Mouse (Mus musculus) liver, embryonic 14.5 days (tissue): Measurements from ENCODE around the gene Gm49361. TPM values are rescaled to one million over a fixed set of nuclear protein-coding genes. Genes with fewer than 3 reads are reported as not detected.

ENCODE experiments used
- ATAC-seq: fragments of 200-750 bp; cut with Nextera tagmentation; 2 replicates; pipeline ENCODE4 v1.8.0; 2017; ENCODE audit warnings: moderate number of reproducible peaks, mild to moderate bottlenecking, moderate library complexity; ENCODE audit not compliant: insufficient read depth
- DNase-seq, 3 experiments: peaks; one replicate each; pipeline ENCODE4 v3.0.0-alpha.2; 2012 to 2013; ENCODE audit warnings: low read depth in 3 of 3, low spot score in 3 of 3
- H3K27ac ChIP-seq: fragments of 300-500 bp; sonication (generic); 2 replicates; pipeline ENCODE4 v1.5.1; 2014; ENCODE audit warnings: moderate library complexity, mild to moderate bottlenecking, control low read depth, inconsistent platforms
- H3K27me3 ChIP-seq: fragments of 300-500 bp; sonication (generic); 2 replicates; pipeline ENCODE4 v1.6.1; 2014; ENCODE audit warnings: mild to moderate bottlenecking, low read length, moderate library complexity; ENCODE audit not compliant: control insufficient read depth, insufficient read depth
- H3K36me3 ChIP-seq: fragments of 300-500 bp; sonication (generic); replicated peaks from 2 replicates; pipeline ENCODE4 v1.6.1; 2014; ENCODE audit warnings: low read depth; ENCODE audit not compliant: control insufficient read depth, insufficient read depth
- H3K4me1 ChIP-seq, 2 experiments: fragments of 200-500 bp in 1 of 2; fragments of 300-500 bp in 1 of 2; sonication (generic) in 1 of 2; replicated peaks; 2 replicates each; pipeline ENCODE4 v1.6.1; 2012 to 2014; ENCODE audit warnings: antibody characterized with exemption in 1 of 2, inconsistent platforms in 1 of 2, low read length in 1 of 2; ENCODE audit not compliant: control insufficient read depth in 2 of 2, insufficient read depth in 2 of 2
- H3K4me2 ChIP-seq: fragments of 300-500 bp; sonication (generic); 2 replicates; pipeline ENCODE4 v1.6.1; 2014; ENCODE audit warnings: low read depth, mild to moderate bottlenecking, control low read depth, moderate library complexity
- H3K4me3 ChIP-seq, 2 experiments: fragments of 200-500 bp in 1 of 2; fragments of 300-500 bp in 1 of 2; sonication (generic) in 1 of 2; 2 replicates each; pipeline ENCODE4 v1.5.1; 2012 to 2014; ENCODE audit warnings: low read depth in 2 of 2, low read length in 2 of 2, mild to moderate bottlenecking in 2 of 2, control low read depth in 1 of 2, inconsistent platforms in 1 of 2, moderate library complexity in 1 of 2; ENCODE audit not compliant: insufficient read depth in 1 of 2
- H3K9ac ChIP-seq: fragments of 300-500 bp; sonication (generic); replicated peaks from 2 replicates; pipeline ENCODE4 v1.6.1; 2014; ENCODE audit warnings: mild to moderate bottlenecking, control low read depth, moderate library complexity
- H3K9me3 ChIP-seq: fragments of 300-500 bp; sonication (generic); 2 replicates; pipeline ENCODE4 v1.6.1; 2016; ENCODE audit warnings: low read length, mixed read lengths; ENCODE audit not compliant: control insufficient read depth
- CTCF ChIP-seq: IDR thresholded peaks from 2 replicates; pipeline ENCODE4 v1.5.1; 2016; ENCODE audit warnings: antibody characterized with exemption, low read depth, control low read depth
- EP300 ChIP-seq: IDR thresholded peaks from 2 replicates; pipeline ENCODE4 v1.6.1; 2016; ENCODE audit warnings: antibody characterized with exemption, low read depth
- WGBS: fragments of 180-500 bp; shearing (Covaris S2); extraction: QIAGEN DNeasy Blood & Tissue Kit; methylation state at CpG from one replicate; pipeline ENCODE4 v1.1.7; 2014; ENCODE audit not compliant: insufficient replicate concordance; 5-methylcytosine and 5-hydroxymethylcytosine counted together
- polyA plus RNA-seq, 2 experiments: library from polyadenylated mRNA; depleted of rRNA in 1 of 2; stranded (reverse) in 1 of 2; unstranded in 1 of 2; fragments of >200 nt; fragmentation: Nextera tagmentation in 1 of 2; extraction: Ambion mirVana in 1 of 2; gene quantifications; 2 replicates each; pipeline versions ENCODE4 v1.2.1 to v1.2.3; 2012 to 2014

Gm49361 gene
- polyA plus RNA-seq, 2 experiments, result not detected

GRCm38 (mm10) chr14:57701915-57702477 is 43.9 kb downstream of the Gm49361 start:
- H3K9me3 ChIP-seq, result no peaks in the 10 kb centered on the region
- ATAC-seq (no peak), DNase-seq (no peak)
- no peak overlapping the region for H3K27ac ChIP-seq
- no peaks in the 10 kb centered on the region for H3K36me3 ChIP-seq
- TF ChIP-seq EP300, result no peak
- no peak for TF ChIP-seq CTCF
- H3K9ac ChIP-seq, result no peak overlapping the region
- H3K4me3 ChIP-seq, result no peak overlapping the region
- 67% methylated on average over 12 of the region's 12 CpGs for WGBS
- no peak overlapping the region for H3K4me2 ChIP-seq
- no peaks in the 10 kb centered on the region; a peak in 2 of 4 replicates for H3K4me1 ChIP-seq
- no peaks in the 10 kb centered on the region for H3K27me3 ChIP-seq

- Histone ChIP-seq H3K4me1 (no peaks in the 10 kb centered on the region), H3K4me2 (no peak overlapping the region), H3K9me3 (no peaks in the 10 kb centered on the region), H3K27ac (no peak overlapping the region), H3K36me3 (no peaks in the 10 kb centered on the region; the same call in 1 of the 2 replicates), H3K4me3 (no peak overlapping the region), H3K27me3 (no peaks in the 10 kb centered on the region), H3K9ac (no peak overlapping the region)
- ATAC-seq (no peak), DNase-seq (no peak)
- TF ChIP-seq EP300 (no peak), CTCF (no peak)
- 90% methylated on average over 33 of the region's 33 CpGs for WGBS
These were observed 46.4 kb downstream of the Gm49361 start for GRCm38 (mm10) chr14:57699461-57699970.

GRCm38 (mm10) chr14:57699016-57699415 is 46.9 kb downstream of the Gm49361 start:
- Histone ChIP-seq H3K27ac (no peak overlapping the region), H3K4me2 (no peak overlapping the region), H3K9me3 (no peaks in the 10 kb centered on the region), H3K4me3 (no peak overlapping the region), H3K27me3 (no peaks in the 10 kb centered on the region), H3K9ac (no peak overlapping the region), H3K36me3 (no peaks in the 10 kb centered on the region; the same call in 1 of the 2 replicates), H3K4me1 (no peaks in the 10 kb centered on the region)
- TF ChIP-seq EP300 (no peak), CTCF (no peak)
- no peak for DNase-seq
- no peak for ATAC-seq
- 79% methylated on average over 10 of the region's 10 CpGs for WGBS

GRCm38 (mm10) chr14:57696066-57696465 is 49.8 kb downstream of the Gm49361 start:
- Histone ChIP-seq H3K27ac (no peak overlapping the region), H3K4me1 (peaks cover 8 to 9% of the 10 kb centered on the region in 2 experiments), H3K4me3 (no peak overlapping the region), H3K36me3 (no peaks in the 10 kb centered on the region; the same call in none of the 2 replicates), H3K9me3 (no peaks in the 10 kb centered on the region), H3K4me2 (no peak overlapping the region), H3K9ac (no peak overlapping the region), H3K27me3 (no peaks in the 10 kb centered on the region)
- DNase-seq (no peak), ATAC-seq (no peak)
- TF ChIP-seq CTCF (no peak), EP300 (no peak)
- 87% methylated on average over 15 of the region's 15 CpGs for WGBS

- 85% methylated on average over 8 of the region's 8 CpGs for WGBS
- no peak for DNase-seq
- peaks cover 9 to 11% of the 10 kb centered on the region in 2 experiments for H3K4me1 ChIP-seq
- no peak overlapping the region for H3K4me2 ChIP-seq
- H3K9ac ChIP-seq, result no peak overlapping the region
- TF ChIP-seq EP300, result no peak
- peak; percentile 56 for TF ChIP-seq CTCF
- no peak overlapping the region for H3K27ac ChIP-seq
- no peaks in the 10 kb centered on the region; the same call in none of the 2 replicates for H3K36me3 ChIP-seq
- ATAC-seq, result no peak
- H3K9me3 ChIP-seq, result no peaks in the 10 kb centered on the region
- H3K27me3 ChIP-seq, result no peaks in the 10 kb centered on the region
- H3K4me3 ChIP-seq, result no peak overlapping the region
These were observed 50.4 kb downstream of the Gm49361 start for GRCm38 (mm10) chr14:57695550-57695949.
